Mouse (Mus musculus): ENCODE data around the gene Fermt1.

Gene Fermt1

DNA sequence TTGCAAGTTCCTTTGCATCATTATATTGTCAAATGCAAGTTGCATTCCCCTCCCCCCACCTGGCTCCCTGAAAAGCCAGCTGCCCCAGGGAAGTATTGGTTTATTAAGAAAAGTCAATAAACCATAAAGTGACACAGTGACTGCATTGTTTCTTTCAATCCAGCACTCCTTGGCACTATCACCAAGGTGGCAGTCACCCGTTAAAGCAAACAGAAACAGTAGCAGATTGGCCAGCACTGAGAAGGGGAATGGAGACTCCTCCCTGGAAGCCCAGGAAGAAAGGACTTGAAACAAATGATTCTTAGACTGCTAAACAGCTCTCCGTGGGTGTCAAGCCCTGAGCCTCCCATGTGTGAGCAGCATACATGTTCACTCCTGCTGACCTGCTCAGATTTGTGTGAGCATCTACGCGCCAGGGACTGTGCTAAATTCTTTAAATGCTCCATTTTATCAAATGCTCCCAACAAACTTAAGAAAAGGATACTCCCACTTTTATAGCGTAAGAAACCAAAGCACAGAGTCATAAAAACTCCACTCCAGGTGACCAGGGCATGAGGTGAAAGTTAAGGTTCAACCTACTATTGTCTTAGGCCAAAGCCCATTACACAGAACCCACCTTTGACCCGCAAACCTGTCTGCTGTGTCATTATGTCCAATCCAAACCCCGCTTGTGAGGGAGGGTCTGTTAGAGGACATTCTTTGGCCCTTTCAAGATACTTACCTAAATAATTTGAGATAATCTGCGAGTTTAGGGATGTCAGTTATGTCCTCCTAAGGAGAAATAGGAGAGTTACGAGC lies 23.4 kb downstream of the Fermt1 start:
- no peak for DNase-seq (ENCODE audit: low read depth)

DNA sequence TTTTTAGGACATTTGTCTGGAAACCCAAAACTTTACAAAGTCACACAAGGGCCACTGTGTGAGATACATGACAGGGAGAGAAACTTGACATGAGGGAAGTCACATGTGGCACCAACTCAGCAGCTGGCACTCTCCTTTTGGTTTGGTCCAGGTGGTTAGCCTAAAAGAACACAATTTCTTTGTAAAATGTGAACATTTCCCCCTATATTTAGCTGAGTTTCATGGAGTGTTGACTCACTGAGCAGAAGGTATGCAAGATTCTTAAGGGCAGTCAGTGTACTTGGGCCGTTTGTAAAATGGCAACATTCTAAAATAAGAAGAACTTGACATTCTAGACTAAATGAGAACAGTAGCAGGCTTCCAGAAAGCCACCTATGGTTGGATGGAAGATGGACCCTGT lies 30.9 kb downstream of the Fermt1 start:
- DNase-seq (ENCODE audit: low read depth), result no peak

DNA sequence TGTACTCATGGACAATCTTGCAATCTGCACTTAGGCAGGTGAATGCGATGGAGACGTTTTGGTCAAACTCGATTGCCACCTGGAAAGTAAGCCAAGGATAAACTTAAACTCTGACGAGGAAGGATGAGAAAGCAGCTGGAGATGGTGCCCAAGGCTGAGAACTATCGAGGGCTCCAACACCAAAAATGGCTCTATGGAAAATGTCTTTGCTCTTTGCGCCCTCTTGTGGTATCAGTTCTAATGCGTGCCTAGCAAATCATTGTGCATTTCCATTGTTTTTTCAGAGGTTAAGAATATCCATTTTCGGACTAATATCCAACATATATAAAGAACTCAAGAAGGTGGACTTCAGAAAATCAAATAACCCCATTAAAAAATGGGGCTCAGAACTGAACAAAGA lies 38.9 kb downstream of the Fermt1 start:
- DNase-seq (ENCODE audit: low read depth), result peak; percentile 23

DNA sequence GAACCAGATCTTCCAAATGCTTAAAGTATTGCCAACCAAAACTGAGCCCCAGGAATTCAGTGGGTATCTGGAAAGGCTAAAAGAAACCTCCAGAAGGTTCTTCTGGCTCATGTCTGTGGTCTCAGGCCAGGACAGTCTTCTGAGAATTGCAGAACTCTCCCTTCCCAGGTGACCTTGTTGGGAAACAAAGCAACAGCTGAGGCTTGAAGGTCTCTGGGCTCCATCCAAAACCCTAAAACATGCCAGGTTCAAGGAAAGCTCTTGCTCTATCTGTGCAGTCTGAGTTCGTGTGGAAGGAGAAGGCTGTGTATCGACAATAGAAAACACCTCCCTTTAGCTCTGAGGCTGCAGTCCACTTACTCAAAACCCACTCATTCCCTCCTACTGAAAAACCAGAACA lies 40.7 kb downstream of the Fermt1 start:
- no peak for DNase-seq (ENCODE audit: low read depth)

DNA sequence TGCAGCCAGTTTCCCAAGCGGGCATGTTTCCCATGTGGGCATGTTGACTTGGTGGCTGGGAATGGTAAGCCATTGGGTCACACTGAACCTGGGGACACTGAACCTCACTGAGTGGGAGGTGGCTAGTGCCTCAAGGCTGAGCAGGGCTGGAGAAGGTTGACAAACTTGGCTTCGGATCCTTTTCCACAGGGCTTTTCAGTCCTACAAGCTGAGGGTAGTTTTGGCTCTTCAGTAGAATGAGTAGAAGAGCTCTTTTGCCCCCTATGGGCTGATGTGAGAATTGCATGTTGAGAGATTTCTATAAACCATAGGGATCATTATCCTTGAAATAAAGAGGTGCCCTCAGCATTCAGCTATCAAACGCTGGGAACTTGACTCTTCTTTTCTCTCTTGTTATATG lies 42.2 kb downstream of the Fermt1 start:
- peak; percentile 43 for DNase-seq (ENCODE audit: low read depth)

DNA sequence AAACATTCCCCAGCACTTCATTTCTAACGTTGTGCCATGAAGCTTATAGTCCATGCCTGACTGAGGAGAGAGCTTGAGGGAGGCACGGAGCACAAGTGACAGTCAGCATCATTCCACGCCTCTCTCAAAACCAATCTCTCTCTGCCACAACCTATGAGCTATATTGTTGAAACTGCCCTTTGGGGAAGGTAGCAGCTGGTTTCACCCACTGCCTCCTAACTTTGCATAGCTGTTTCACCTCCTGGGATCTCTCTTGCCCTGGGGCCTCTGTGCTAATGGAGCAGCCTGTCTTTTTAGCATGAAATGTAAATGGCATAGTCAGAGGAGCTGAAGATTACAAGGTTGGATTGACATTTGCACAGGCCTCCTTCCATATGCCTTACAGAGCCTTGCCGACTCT lies 43.6 kb downstream of the Fermt1 start:
- no peak for DNase-seq (ENCODE audit: low read depth)

DNA sequence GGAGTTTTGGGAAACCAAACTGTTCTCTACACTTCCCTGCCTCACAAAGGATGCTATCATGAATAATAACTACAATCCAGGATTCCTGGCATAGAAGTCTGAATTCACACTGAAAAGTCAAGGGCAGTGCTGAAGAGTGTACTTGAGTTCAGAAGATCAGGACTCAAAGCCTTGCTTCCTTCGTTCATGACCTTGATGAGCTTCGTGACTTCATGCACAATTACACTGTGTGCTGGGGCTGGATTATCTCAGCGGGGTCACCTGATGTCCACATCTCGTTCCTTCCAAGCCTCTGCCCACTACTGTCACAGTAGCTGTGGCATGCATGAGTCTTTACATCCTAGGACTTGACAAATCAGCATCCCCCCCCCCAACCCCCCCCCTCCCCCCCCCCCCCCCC lies 44.1 kb downstream of the Fermt1 start:
- DNase-seq (ENCODE audit: low read depth), result no peak

DNA sequence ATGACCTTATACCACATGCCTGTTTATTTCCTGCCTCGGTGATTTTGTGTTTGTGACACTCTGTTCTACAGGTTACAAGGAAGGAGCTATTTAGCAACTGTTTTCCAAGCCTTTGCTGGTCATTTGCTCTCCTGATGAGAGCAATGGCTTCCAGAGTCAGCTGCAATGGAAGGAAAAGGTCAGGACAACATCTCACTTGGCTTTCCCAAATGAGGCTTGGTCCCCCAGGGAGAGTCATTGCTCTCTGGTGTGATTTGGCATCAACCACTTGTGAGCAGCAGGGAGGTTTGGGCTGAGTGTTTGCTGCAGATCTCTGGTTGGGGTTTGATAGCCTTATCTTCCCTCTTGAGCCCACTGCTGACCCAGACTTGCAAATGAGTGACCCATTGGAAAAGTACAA lies 45.1 kb downstream of the Fermt1 start:
- no peak for DNase-seq (ENCODE audit: low read depth)

DNA sequence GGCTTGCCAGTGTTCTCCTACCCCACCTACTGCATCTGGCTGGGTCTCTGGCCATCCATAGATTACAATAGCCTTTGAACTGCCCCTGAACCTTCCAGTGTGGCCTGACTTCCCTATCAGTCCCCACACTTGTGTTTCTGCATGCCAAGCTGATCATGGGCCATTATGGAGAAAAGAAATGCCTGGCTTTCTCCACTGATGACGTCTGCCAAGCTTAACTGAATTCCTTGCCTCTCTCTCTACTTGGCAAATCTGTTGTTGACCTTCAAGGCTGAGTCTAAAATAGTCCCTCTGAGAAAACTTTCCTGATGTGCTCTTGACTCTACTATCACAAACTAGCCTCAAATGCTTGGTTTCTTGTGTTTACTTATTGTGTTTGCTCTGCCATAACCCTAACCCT lies 47.5 kb downstream of the Fermt1 start:
- DNase-seq (ENCODE audit: low read depth), result no peak

DNA sequence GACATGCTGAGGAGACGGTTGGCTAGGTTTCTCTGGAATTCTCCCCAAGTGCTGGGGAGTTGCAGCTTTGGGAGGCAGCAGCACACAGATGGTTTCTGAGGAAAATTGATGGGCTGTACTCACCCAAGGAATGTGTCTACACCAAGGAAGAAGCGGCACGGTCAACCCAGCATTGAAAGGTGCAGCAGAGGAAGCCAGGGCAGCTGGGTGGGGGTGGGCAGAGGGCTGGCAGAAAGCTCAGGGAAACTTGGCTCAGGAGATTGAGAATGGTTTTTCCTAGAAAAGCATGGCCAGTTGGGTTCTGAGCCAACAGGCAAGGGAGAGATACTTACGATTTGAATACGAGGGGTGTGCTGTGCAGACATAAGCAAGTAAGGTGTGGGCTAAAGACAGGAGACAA lies 51.9 kb downstream of the Fermt1 start:
- DNase-seq (ENCODE audit: low read depth), result no peak

DNA sequence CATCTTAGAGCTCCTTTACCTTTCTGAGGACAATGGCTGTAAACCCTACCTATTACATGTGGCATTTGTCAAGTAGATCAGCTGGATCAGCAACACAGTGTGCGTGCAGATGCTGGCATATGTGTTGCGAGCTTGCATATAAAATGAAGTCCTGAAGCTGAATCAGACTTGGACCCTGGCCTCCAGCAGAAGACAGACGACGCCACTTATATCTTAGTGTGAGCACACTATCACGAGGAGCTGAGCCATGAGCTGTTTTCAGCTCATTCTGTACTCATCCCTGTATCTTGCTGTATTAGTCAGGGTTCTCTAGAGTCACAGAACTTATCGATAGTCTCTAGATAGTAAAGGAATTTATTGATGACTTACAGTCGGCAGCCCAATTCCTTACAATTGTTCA lies 60.4 kb downstream of the Fermt1 start:
- DNase-seq (ENCODE audit: low read depth), result no peak

DNA sequence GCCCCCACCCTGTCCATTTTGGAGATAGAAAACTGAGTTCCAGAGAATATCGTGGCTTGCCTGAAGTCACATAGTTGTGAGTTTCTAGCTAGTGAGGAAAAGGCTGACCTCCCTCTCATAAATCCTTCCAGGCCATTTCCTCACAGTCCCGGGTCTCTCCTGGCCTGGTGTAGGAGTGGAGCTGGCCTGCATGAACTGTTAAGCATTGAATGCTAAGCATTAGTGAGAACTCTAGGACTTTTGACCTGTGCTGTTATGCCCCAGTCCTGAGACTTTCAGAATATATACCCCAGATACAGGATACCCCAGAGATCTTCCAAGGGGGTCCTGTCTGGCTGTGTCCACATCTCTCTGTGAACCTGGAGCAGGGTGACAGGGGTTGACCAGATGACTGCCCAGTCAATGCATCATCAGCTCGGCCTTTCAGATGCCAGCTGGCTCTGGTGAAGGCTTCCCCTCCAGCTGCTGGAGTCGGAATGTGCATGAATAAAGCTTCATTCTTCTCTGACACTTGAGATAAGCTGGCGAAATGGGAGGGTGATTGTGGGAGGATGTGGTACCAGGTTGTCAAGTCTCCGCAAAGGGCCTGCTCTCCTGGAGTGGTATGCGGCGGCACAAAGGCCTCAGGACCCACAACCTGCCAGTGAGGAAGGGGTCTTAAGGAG lies 61.3 kb downstream of the Fermt1 start:
- DNase-seq (ENCODE audit: low read depth), result no peak

DNA sequence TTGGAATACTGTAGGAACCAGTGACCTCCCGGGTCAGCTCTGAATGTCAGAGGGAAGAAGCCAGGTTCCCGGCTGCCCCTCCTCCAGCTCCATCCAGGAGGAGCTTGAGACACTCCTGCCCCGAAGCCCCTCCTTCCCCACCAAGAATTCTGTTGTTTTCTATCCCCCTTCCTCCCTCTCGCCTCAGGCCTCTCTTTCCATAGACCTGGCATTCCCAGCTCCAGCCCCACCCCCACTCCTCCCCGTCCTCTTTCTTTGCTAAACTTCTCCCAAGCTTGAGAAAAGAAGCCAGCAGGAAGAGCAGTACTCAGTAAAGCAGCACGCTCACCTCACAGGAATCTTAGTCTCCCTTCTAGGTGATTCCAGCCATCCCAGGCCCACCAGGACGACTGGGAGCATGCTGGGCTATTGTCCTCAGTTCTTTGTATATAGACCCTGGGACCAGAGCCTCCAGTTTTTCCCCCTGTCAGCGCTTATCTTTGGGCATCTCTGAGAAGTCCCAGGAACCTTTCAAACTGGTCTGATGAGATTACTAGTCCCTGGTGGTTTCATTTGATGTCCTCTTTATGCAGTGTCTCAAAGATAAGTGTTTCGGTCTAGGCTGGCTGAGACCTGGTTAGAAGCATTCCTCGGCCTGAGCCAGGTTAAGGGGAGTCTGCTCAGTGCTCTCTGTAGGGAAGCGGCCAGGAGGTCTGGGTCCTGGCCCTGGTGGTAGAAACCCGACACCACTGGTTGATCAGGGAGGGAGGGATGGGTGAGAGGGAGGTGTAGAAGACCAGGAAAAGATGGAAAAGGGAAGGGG lies 64.7 kb downstream of the Fermt1 start, which contains the start of gene Lrrn4:
Lrrn4 (minus strand) TSS at position 48 of the 802 bp plus-strand sequence.
- DNase-seq (ENCODE audit: low read depth), result no peak

DNA sequence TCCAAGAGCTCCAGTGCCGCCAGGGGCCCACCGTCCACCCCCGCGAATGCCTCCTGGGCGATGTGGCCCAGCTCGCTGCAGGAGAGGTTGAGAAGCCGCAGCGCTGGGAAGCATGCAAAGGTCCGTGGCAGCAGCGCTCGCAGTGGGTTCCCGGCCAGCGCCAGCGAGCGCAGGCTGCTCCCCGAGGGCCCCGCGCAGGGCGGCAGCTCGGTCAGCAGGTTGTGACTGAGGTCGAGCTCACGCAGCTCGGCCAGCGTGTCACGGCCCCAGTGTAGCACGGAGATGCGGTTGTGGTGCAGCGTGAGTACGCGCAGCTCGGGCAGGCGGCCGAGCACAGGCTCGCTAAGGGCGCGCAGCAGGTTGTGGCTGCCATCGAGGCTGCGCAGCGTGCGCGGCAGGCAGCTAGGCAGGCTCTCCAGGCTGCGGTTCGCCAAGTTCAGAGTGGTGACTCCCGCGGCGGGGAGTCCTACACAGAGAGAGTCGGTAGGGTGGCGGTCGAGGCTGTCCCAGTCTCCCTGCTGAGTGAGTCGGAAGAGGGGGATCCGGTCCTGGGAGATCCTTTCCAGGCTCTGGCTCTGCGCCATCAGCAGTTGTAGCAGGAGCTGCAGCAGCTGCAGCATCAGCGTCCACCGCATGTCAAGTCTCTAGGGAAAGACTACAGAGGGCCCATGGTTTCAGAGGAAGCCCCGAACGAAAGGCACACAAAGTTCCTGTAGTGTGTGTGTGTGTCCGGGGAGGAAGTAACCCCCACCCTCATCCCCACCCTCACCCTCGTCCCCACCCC lies 66.3 kb downstream of the Fermt1 start:
- DNase-seq (ENCODE audit: low read depth), result no peak

DNA sequence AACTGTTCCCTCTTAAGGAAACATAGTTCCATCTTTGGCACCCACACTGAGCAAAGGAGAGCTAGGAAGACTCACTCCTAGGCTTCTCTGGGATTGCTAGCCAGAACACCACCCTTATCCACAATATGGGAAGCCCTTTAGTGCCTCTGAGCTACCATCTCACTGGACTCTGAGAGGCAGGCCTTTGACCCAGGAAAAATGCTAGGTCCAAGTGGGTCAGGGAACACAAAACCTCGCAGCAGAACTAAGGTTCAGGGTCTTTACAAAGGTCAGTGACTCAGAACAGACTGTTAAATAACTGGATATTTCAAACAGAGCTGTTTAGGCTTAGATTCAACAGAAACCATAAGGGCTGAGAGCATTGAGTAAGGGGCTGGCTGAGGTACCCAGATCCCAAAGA lies 68.7 kb downstream of the Fermt1 start:
- DNase-seq (ENCODE audit: low read depth), result no peak

DNA sequence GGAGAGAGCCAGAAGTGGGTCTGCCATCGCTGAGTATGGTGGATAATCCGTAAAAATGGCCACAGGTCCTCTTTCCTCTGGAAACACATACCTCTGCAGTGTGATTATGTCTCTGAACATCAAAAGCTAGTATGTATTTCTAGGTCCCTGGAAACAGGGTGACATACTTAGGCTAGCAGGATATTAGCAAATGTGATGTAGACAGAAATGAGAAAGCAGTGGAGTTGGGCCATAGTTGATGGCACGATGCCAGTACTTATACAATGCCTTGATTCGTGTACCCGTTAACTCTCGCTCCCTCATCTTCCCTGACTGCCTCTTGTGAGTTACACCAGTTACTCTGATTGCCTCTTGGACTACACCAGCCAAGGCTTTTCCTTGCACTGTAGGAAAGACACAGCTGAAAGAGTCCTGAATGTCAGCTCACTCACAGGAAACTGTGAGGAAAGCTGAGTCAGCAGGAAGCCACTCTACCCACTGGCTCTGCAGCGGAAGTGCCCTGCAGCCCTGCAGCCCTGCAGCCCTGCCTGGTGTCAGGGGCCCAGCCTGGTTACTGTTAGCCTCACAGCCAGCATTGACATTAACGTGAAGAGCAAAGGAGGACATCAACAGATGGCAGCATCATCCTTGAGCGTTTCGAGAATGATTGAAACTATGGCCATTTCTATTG lies 71.9 kb downstream of the Fermt1 start:
- no peak for DNase-seq (ENCODE audit: low read depth)

DNA sequence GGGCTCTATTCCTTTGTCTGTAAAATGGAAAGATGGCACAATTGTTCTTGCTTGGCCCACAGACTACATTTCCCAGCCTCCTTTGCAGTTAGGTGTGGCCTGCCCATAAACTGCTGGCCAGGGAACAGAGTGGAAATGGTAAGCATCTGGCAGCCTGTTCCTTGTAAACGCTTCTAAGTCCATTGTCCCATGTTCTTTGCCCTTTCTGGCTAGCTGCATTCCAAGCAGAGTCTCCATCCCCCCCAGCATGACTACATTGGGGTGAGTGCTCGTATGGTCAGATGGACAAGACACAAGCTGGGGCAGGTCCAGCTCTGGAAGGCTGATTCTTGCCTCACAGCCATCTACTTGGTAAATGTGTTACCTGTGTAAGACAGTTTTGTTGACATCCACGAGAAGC lies 74.0 kb downstream of the Fermt1 start:
- no peak for DNase-seq (ENCODE audit: low read depth)

DNA sequence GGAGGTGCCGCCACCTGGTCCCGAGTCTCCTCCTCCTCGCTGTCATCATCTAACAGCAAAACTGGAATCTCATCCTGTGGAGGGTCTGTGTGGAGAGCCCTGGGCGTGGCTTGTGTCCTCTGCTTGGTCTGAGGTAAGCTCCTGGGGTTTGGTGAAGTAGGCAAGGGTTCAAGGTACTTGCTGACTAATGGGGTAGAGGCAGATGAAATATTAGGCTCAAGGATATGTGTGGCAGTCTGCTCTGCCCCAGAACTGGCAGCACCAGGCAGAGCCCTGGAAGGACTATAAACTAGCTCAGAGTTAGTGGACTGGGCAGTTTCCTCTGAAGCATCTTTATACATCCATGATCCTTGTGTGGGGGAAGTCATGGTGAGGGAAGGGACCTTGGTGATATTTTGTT lies 75.4 kb downstream of the Fermt1 start:
- no peak for DNase-seq (ENCODE audit: low read depth)

DNA sequence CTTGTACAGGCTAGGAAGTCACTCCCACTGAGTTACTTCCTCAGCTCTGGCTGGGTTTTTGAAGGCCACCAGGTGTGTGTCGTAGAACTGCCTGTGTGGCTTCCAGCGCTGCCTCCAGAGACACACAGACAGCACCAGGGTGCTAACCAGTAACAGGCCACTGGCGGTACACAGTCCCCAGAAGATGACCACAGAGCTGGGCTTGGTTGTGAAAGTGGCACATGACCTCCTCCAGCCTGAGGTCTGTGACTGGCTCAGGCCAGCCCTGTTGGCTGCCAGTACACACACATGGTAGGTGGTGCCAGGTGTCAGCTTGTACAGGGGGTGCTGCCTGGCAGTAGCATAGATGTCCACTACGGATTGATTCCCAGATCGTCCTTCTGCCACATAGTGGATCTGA lies 76.0 kb downstream of the Fermt1 start:
- no peak for DNase-seq (ENCODE audit: low read depth)

DNA sequence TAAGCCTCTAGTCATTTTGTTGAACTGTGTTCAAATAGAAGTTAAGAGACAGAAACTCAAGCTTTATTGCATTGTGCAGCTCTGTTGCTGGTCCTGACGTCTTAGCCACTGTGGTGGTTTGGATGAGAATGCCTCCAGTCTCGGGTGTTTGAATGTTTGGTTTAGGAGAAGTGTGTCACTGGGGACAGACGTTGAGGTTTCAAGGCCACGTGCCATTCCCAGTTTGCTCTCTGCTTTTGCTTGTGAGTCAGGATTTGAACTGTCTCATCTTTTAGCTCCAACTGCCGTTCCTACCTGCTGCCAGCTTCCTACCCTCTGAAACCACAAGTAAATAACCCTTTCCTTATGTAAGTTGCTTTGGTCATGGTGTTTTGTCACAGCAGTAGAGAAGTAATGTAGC lies 78.2 kb downstream of the Fermt1 start:
- no peak for DNase-seq (ENCODE audit: low read depth)

DNA sequence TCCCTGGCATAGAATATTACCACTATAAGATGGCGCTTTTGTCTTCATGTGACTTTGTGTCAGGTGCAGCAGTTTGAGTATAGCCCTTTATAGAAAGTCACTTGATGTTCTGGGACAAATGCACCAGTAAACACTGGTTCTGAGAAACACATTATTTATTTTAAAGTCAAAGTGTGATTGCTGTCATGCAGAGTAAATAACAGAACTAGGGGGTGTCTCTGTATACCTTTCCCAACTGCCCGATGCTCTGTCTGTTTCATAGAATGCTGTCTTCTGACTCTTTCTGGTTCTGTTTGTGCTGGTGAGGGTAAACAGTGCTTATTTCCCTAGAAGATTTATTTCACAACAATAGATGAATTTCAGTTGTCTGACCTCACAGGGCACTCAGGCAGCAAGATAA lies 82.4 kb downstream of the Fermt1 start:
- no peak for DNase-seq (ENCODE audit: low read depth)

DNA sequence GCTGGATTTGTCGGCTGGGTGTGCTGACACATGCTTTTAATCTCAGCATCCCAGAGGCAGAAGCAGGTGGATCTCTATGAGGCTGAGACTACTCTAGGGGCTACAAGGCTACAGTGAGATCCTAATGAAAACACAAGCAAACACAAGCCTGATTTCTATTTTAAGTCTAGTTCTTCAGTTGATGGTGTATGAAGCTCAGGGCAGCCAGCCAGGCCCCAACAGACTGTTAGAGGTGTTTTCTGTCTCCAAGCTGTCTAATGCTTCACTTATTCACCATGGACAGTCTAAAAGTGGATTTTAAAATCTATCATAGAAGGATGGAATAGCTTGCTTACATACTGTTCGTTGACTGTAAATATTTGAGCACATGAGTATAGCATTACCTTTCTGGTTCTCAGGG lies 84.2 kb downstream of the Fermt1 start:
- no peak for DNase-seq (ENCODE audit: low read depth)

All from c-Kit-positive CD71-positive TER-119-negative erythroid progenitor cells, embryonic 14.5 days (primary cell).